Mouse (Mus musculus): ENCODE data around the gene Map4k3. TPM values are rescaled to one million over a fixed set of nuclear protein-coding genes. Genes with fewer than 3 reads are reported as not detected.
"Not testable (repeated sequence)": the region's sequence is repeated elsewhere in the genome, so short reads cannot be mapped to it uniquely, and the experiment has no call there.

Gene Map4k3
- total RNA-seq (2021), result 41.9 and 47.6 TPM in 2 replicates
- long read RNA-seq, full-length matches to known transcripts, result 42 of 62 reads
- long read RNA-seq, partial matches to known transcripts, result 8 of 62 reads
- long read RNA-seq, other reads (novel, unspliced or antisense), result 12 of 62 reads

- peak; percentile 90 for DNase-seq
Measured at GRCm38 (mm10) chr17:80728062-80728858, at the start of gene Map4k3. Map4k3 (minus strand) TSS chr17:80728485.

- no peak for DNase-seq
Measured at GRCm38 (mm10) chr17:80777581-80777980, 49.3 kb upstream of the Map4k3 start.

- peak; percentile 48 for DNase-seq
Measured at GRCm38 (mm10) chr17:80775178-80775788, 47.0 kb upstream of the Map4k3 start.

- no peak for DNase-seq
Measured at GRCm38 (mm10) chr17:80772545-80773453, 44.5 kb upstream of the Map4k3 start.

- no peak for DNase-seq
Measured at GRCm38 (mm10) chr17:80770065-80770464, 41.8 kb upstream of the Map4k3 start.

GRCm38 (mm10) chr17:80765204-80765603 lies 36.9 kb upstream of the Map4k3 start:
- DNase-seq, result no peak

- no peak for DNase-seq
Measured at GRCm38 (mm10) chr17:80763065-80763681, 34.9 kb upstream of the Map4k3 start.

GRCm38 (mm10) chr17:80762391-80763040 lies 34.2 kb upstream of the Map4k3 start:
- peak; percentile 9 for DNase-seq

GRCm38 (mm10) chr17:80761191-80761590 lies 32.9 kb upstream of the Map4k3 start:
- not testable (repeated sequence) for DNase-seq

- DNase-seq, result no peak
Measured at GRCm38 (mm10) chr17:80760344-80761145, 32.3 kb upstream of the Map4k3 start.

- peak; percentile 27 for DNase-seq
Measured at GRCm38 (mm10) chr17:80756043-80756442, 27.8 kb upstream of the Map4k3 start.

GRCm38 (mm10) chr17:80755076-80755871 lies 27.0 kb upstream of the Map4k3 start:
- no peak for DNase-seq

GRCm38 (mm10) chr17:80754589-80754988 lies 26.3 kb upstream of the Map4k3 start:
- no peak for DNase-seq

GRCm38 (mm10) chr17:80752466-80752865 lies 24.2 kb upstream of the Map4k3 start:
- no peak for DNase-seq

- no peak for DNase-seq
Measured at GRCm38 (mm10) chr17:80739421-80739820, 11.1 kb upstream of the Map4k3 start.

GRCm38 (mm10) chr17:80734700-80735099 lies 6.4 kb upstream of the Map4k3 start:
- DNase-seq, result no peak

GRCm38 (mm10) chr17:80733121-80733800 lies 5.0 kb upstream of the Map4k3 start:
- no peak for DNase-seq

GRCm38 (mm10) chr17:80732256-80732655 lies 4.0 kb upstream of the Map4k3 start:
- DNase-seq, result no peak

- not testable (repeated sequence) for DNase-seq
Measured at GRCm38 (mm10) chr17:80730283-80730682, 2.0 kb upstream of the Map4k3 start.

All from adrenal gland, postnatal 25 days (tissue).